Mouse (Mus musculus) lung, embryonic 15.5 days (tissue): ENCODE measurements around the gene Plekha7. TPM values are rescaled to one million over a fixed set of nuclear protein-coding genes. Genes with fewer than 3 reads are reported as not detected.

Experiments
- ATAC-seq: fragments of 200-750 bp; cut with Nextera tagmentation; 2 replicates; pipeline ENCODE4 v1.8.0; 2017; ENCODE audit warnings: moderate number of reproducible peaks, borderline replicate concordance; ENCODE audit not compliant: low FRiP score, low TSS enrichment; ENCODE audit errors: extremely low read depth
- H3K27ac ChIP-seq: fragments of 300-500 bp; sonication (generic); 2 replicates; pipeline ENCODE4 v1.5.1; 2015; ENCODE audit warnings: moderate library complexity, mild to moderate bottlenecking, inconsistent platforms
- H3K27me3 ChIP-seq: fragments of 300-500 bp; sonication (generic); 2 replicates; pipeline ENCODE4 v1.6.1; 2015; ENCODE audit warnings: inconsistent platforms
- H3K36me3 ChIP-seq: fragments of 300-500 bp; sonication (generic); 2 replicates; pipeline ENCODE4 v1.6.1; 2015; ENCODE audit warnings: inconsistent platforms
- H3K4me1 ChIP-seq: fragments of 300-500 bp; sonication (generic); 2 replicates; pipeline ENCODE4 v1.6.1; 2015; ENCODE audit warnings: inconsistent platforms
- H3K4me2 ChIP-seq: fragments of 300-500 bp; sonication (generic); 2 replicates; pipeline ENCODE4 v1.6.1; 2015; ENCODE audit warnings: inconsistent platforms, mild to moderate bottlenecking, moderate library complexity
- H3K4me3 ChIP-seq: fragments of 300-500 bp; sonication (generic); 2 replicates; pipeline ENCODE4 v1.5.1; 2015; ENCODE audit warnings: mild to moderate bottlenecking, inconsistent platforms
- H3K9ac ChIP-seq: fragments of 300-500 bp; sonication (generic); 2 replicates; pipeline ENCODE4 v1.6.1; 2015; ENCODE audit warnings: inconsistent platforms
- H3K9me3 ChIP-seq: fragments of 300-500 bp; sonication (generic); 2 replicates; pipeline ENCODE4 v1.6.1; 2016; ENCODE audit warnings: inconsistent platforms
- WGBS: fragments of 180-500 bp; shearing (Covaris S2); methylation state at CpG from one replicate; pipeline ENCODE4 v1.1.7; 2015; 5-methylcytosine and 5-hydroxymethylcytosine counted together
- polyA plus RNA-seq: library from polyadenylated mRNA; unstranded; fragments of >200 nt; fragmentation: Nextera tagmentation; extraction: Ambion mirVana; gene quantifications from 2 replicates; pipeline ENCODE4 v1.2.1, GENCODE M21; 2015

The Plekha7 gene
- polyA plus RNA-seq, 1 experiment from 2014 or later: 15.1 TPM

GRCm38 (mm10) chr7:116308632-116308991, 436 bp upstream of the Plekha7 start:
- no peaks in the 10 kb centered on the region for H3K9me3 ChIP-seq
- peak overlapping the region; percentile 55 for H3K4me3 ChIP-seq
- H3K9ac ChIP-seq: peak overlapping the region; percentile 37
- WGBS: 4% methylated on average over 16 of the region's 16 CpGs
- peak; percentile 27; the same call in 1 of the 2 replicates for ATAC-seq
- peak overlapping the region; percentile 88 for H3K27ac ChIP-seq
- H3K4me1 ChIP-seq: peaks cover 23% of the 10 kb centered on the region
- no peaks in the 10 kb centered on the region for H3K36me3 ChIP-seq
- H3K4me2 ChIP-seq: peak overlapping the region; percentile 95
- H3K27me3 ChIP-seq: peaks cover 18% of the 10 kb centered on the region; the same call in 1 of the 2 replicates

GRCm38 (mm10) chr7:116307099-116307870, 891 bp downstream of the Plekha7 start:
- no peaks in the 10 kb centered on the region for H3K36me3 ChIP-seq
- peak overlapping the region; percentile 95 for H3K4me2 ChIP-seq
- WGBS: under 1% methylated on average over 62 of the region's 63 CpGs
- H3K9ac ChIP-seq: peak overlapping the region; percentile 55
- peak overlapping the region; percentile 55 for H3K4me3 ChIP-seq
- H3K27me3 ChIP-seq: peaks cover 18% of the 10 kb centered on the region; the same call in 1 of the 2 replicates
- peaks cover 23% of the 10 kb centered on the region for H3K4me1 ChIP-seq
- peak; percentile 81 for ATAC-seq
- peak overlapping the region; percentile 78 for H3K27ac ChIP-seq
- H3K9me3 ChIP-seq: no peaks in the 10 kb centered on the region

GRCm38 (mm10) chr7:116306601-116307000, 1.6 kb downstream of the Plekha7 start:
- H3K9ac ChIP-seq: no peak overlapping the region
- H3K27ac ChIP-seq: peak overlapping the region; percentile 78; the same call in 1 of the 2 replicates
- peak overlapping the region; percentile 55 for H3K4me3 ChIP-seq
- H3K4me1 ChIP-seq: peaks cover 23% of the 10 kb centered on the region
- WGBS: 14% methylated on average over 5 of the region's 5 CpGs
- no peaks in the 10 kb centered on the region for H3K36me3 ChIP-seq
- peak overlapping the region; percentile 95 for H3K4me2 ChIP-seq
- H3K27me3 ChIP-seq: peaks cover 18% of the 10 kb centered on the region; the same call in 1 of the 2 replicates
- no peak for ATAC-seq
- no peaks in the 10 kb centered on the region for H3K9me3 ChIP-seq

DNA sequence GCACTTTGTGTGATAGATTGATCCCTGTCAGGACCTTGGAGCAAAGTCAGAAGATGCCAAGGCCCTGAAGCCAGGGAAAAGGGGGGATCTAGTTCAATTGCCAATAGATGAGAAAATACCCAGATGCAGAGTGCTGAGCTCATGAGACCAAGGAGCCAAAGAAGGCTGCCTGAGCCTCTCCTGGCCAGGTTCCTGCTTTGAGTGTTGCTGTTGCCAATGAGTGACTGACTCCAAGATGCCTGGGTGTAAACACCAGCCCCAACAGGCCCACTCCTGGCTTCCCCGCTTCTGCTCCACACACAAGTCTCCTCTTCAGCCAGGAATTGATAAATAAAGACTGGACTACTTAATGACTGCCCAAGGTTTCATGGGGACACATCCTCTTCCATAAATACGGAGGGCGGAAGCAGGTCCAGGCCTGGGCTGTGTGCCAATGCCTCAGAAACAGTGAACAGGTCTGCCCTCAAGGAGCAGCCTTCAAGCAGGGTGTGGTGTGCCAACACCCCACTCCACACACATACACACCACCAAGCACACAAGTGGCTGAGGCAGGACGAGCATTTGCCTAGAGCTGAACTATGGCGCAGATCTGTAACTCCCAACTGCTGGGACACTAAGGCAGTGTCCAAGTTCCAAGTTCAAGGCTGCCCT, 6.4 kb downstream of the Plekha7 start:
- Histone ChIP-seq H3K27ac (no peak overlapping the region), H3K4me2 (no peak overlapping the region), H3K4me3 (no peak overlapping the region), H3K9ac (no peak overlapping the region), H3K4me1 (peaks cover 6% of the 10 kb centered on the region), H3K36me3 (no peaks in the 10 kb centered on the region), H3K9me3 (no peaks in the 10 kb centered on the region), H3K27me3 (peaks cover 6% of the 10 kb centered on the region; the same call in 1 of the 2 replicates)
- ATAC-seq: peak; percentile 33; the same call in 1 of the 2 replicates
- 63% methylated on average over 5 of the region's 5 CpGs for WGBS

GRCm38 (mm10) chr7:116301144-116301543, 7.0 kb downstream of the Plekha7 start:
- no peak overlapping the region for H3K27ac ChIP-seq
- no peak overlapping the region for H3K4me3 ChIP-seq
- no peak overlapping the region for H3K9ac ChIP-seq
- H3K4me2 ChIP-seq: no peak overlapping the region
- H3K27me3 ChIP-seq: no peaks in the 10 kb centered on the region
- H3K36me3 ChIP-seq: no peaks in the 10 kb centered on the region
- no peaks in the 10 kb centered on the region for H3K4me1 ChIP-seq
- H3K9me3 ChIP-seq: no peaks in the 10 kb centered on the region
- no peak for ATAC-seq
- WGBS: 78% methylated on average over 4 of the region's 4 CpGs

DNA sequence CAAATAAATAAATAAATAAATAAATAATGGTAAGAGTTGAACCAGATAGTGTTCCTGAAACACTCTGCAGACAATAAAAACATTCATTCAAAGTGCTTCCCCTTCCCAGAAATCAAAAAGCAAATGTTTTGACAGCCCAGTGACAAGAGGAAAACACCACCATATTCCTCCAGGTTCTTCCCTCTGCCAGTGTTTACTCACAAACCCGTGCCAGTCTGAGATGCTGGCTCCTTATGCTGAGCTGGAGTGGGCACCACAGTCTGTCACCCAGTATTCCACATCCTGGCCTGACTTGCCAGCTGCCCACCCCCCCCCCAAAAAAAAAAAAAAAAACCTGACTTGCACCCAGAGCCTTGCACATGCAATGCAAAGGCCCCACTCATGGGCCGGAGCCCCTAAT, 9.3 kb downstream of the Plekha7 start:
- no peaks in the 10 kb centered on the region for H3K27me3 ChIP-seq
- H3K4me1 ChIP-seq: 0 out of 2 replicates have a peak, but pooled peaks cover 4% of the 10 kb centered on the region
- no peak for ATAC-seq
- H3K36me3 ChIP-seq: no peaks in the 10 kb centered on the region
- no peak overlapping the region for H3K27ac ChIP-seq
- H3K4me3 ChIP-seq: no peak overlapping the region
- H3K9me3 ChIP-seq: no peaks in the 10 kb centered on the region
- WGBS: 73% methylated on average over 2 of the region's 2 CpGs
- no peak overlapping the region for H3K4me2 ChIP-seq
- H3K9ac ChIP-seq: no peak overlapping the region

DNA sequence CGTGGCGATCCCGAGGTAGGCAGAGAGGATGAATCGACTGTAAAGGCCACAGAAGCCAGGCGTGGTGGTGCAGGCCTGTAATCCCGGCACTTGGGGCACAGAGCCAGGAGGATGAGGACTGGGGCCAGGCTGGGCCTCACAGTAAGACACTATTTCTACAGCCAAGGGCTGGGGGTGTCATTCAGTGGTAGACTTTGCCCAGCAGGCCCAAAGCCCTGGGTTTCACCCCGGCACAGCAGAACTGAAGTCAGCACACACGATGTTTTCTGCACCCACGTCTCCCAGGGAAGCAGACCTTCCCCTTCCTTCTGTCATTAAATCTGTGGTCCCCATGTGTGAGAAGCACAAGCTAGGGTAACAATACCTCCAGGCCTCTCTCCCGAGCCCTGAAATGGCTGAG, 9.8 kb downstream of the Plekha7 start:
- Histone ChIP-seq H3K27ac (no peak overlapping the region), H3K4me2 (no peak overlapping the region), H3K9ac (no peak overlapping the region), H3K27me3 (no peaks in the 10 kb centered on the region), H3K9me3 (no peaks in the 10 kb centered on the region), H3K4me1 (0 out of 2 replicates have a peak, but pooled peaks cover 4% of the 10 kb centered on the region), H3K36me3 (no peaks in the 10 kb centered on the region), H3K4me3 (no peak overlapping the region)
- WGBS: 67% methylated on average over 10 of the region's 10 CpGs
- no peak for ATAC-seq

- Histone ChIP-seq H3K27ac (no peak overlapping the region), H3K9ac (no peak overlapping the region), H3K27me3 (no peaks in the 10 kb centered on the region), H3K4me2 (no peak overlapping the region), H3K36me3 (no peaks in the 10 kb centered on the region), H3K9me3 (no peaks in the 10 kb centered on the region), H3K4me3 (no peak overlapping the region), H3K4me1 (peaks cover 9% of the 10 kb centered on the region; the same call in 1 of the 2 replicates)
- no peak for ATAC-seq
- WGBS: 54% methylated on average over 3 of the region's 3 CpGs
These were observed 13.2 kb downstream of the Plekha7 start for GRCm38 (mm10) chr7:116294961-116295360.

GRCm38 (mm10) chr7:116292377-116292776, 15.8 kb downstream of the Plekha7 start:
- no peak overlapping the region for H3K4me2 ChIP-seq
- no peak overlapping the region for H3K9ac ChIP-seq
- 0 out of 2 replicates have a peak, but pooled peaks have one; percentile 13 for ATAC-seq
- H3K4me3 ChIP-seq: no peak overlapping the region
- peaks cover 21% of the 10 kb centered on the region for H3K4me1 ChIP-seq
- H3K27ac ChIP-seq: no peak overlapping the region
- H3K36me3 ChIP-seq: no peaks in the 10 kb centered on the region
- H3K27me3 ChIP-seq: no peaks in the 10 kb centered on the region
- WGBS: 23% methylated on average over 5 of the region's 5 CpGs
- H3K9me3 ChIP-seq: no peaks in the 10 kb centered on the region

- WGBS: 47% methylated on average over 1 of the region's 1 CpGs
- no peak for ATAC-seq
- peaks cover 38% of the 10 kb centered on the region for H3K4me1 ChIP-seq
These were observed 17.6 kb downstream of the Plekha7 start for GRCm38 (mm10) chr7:116290559-116290958.

DNA sequence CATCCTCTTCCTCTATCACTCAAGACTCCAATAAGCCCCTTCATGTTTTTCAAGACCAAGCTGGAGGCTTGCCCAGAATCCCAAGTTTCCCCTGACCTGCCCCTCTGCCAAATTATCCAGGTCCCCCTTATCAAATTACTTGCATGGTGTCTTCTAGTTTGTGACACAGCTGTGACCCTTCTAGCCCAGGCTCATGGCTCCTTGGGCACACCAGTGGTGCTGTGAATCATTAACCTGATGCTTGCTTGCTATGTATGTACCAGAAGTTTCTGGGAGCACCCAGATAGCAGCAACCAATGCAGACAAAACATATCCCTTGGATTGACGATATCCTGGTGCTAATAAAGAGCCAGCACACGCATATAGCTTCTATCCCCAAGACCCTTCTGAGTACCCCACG, 19.2 kb downstream of the Plekha7 start:
- Histone ChIP-seq H3K4me3 (no peak overlapping the region), H3K36me3 (no peaks in the 10 kb centered on the region), H3K9me3 (no peaks in the 10 kb centered on the region), H3K4me1 (peaks cover 34% of the 10 kb centered on the region), H3K9ac (no peak overlapping the region), H3K27me3 (no peaks in the 10 kb centered on the region), H3K4me2 (no peak overlapping the region), H3K27ac (no peak overlapping the region)
- 79% methylated on average over 3 of the region's 3 CpGs for WGBS
- ATAC-seq: no peak

More at GRCm38 (mm10) chr7:116290559-116290958, 17.6 kb downstream of the Plekha7 start:
- Histone ChIP-seq H3K9me3 (no peaks in the 10 kb centered on the region), H3K4me3 (no peak overlapping the region), H3K27me3 (no peaks in the 10 kb centered on the region), H3K27ac (no peak overlapping the region), H3K9ac (no peak overlapping the region), H3K36me3 (no peaks in the 10 kb centered on the region), H3K4me2 (no peak overlapping the region)

- Histone ChIP-seq H3K4me1 (peaks cover 41% of the 10 kb centered on the region), H3K9me3 (no peaks in the 10 kb centered on the region), H3K4me2 (no peak overlapping the region), H3K9ac (no peak overlapping the region), H3K27me3 (no peaks in the 10 kb centered on the region), H3K27ac (no peak overlapping the region), H3K4me3 (no peak overlapping the region), H3K36me3 (no peaks in the 10 kb centered on the region)
- WGBS: 61% methylated on average over 5 of the region's 5 CpGs
- ATAC-seq: no peak
These were observed 20.2 kb downstream of the Plekha7 start for GRCm38 (mm10) chr7:116287959-116288358.
